Mouse (Mus musculus) thymus, postnatal 10 days (tissue): ENCODE measurements around the gene BC061212.
"Not testable (repeated sequence)": the region's sequence is repeated elsewhere in the genome, so short reads cannot be mapped to it uniquely, and the experiment has no call there.

Experiments used
- DNase-seq, 2 experiments: peaks; one replicate each; pipeline ENCODE4 v3.0.0; 2021; ENCODE audit warnings: low spot score in 2 of 2

Gene BC061212

DNA sequence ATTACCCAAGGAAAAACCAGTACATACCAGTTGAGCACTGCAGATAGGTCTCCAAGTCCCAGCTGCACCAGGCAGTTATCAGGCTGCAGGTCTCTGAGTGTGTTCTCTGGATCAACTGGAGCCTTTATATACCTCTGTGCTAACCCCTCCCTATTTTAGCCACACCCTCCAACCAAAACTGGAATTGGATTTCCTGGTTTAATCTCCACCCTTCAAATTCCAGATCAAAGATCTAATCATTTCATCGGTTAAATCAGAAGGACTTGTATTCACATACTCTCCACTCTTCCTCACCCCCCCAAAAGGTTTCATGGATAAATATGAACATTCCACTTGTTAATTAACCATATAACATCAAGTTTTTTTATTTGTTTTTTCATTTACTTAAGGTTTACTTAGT is at the start of gene BC061212:
Gene BC061212, minus strand, starts transcription at position 101 of the 400 bp plus-strand sequence.
- not testable (repeated sequence) for DNase-seq

DNA sequence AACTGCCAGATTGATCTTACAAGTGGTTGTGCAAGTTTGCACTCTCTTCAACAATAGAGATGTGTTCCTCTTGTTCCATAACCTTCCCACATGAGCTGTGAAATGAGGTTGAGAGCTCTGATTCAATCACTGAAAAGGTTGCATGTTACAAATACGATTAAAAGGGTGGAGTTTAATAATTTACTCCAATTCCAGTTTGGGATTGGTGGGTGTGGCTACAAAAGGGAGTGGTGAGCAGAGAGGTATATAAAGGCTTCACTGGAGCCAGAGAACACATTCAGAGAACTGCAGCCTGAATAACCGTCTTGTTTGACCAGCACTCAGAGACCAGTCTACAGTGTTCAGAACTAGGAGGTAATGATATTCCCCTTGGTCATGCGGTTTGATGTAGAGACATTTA is 5.7 kb upstream of the BC061212 start, which contains the start of gene Gm6351:
Gene Gm6351, plus strand, starts transcription at position 301 of the 400 bp plus-strand sequence.
- not testable (repeated sequence) for DNase-seq
